Comparison of ENCODE assay signal across 16 mouse cellular contexts in genomic region chr2:165456710-165457109, GRCm38 (mm10). TPM values are rescaled to one million over a fixed set of nuclear protein-coding genes. Genes with fewer than 3 reads are reported as not detected.
DNase-seq lines count a peak whose midpoint lies in the region; ATAC-seq lines count a peak whose summit lies in the region.
"Had no signal": no experiment of that assay in that cellular context is flagged by ENCODE, and none has a peak within 500 bp of the region (broad histone marks: within the 10 kb centered on the region; RNA-seq: fewer than 3 reads in every experiment).

No protein-coding gene starts in this region.

- no peak overlapping the region for H3K27ac ChIP-seq in heart, embryonic 16.5 days (ENCODE audit: low read length)
- no peak overlapping the region for H3K27ac ChIP-seq in heart, embryonic 10.5 days
- H3K27ac ChIP-seq in midbrain, embryonic 13.5 days: no peak overlapping the region
- H3K27ac ChIP-seq: liver, embryonic 14.5 days; midbrain, embryonic 12.5 days; neural tube, embryonic 15.5 days; stomach, embryonic 15.5 days had no signal

- no peak overlapping the region for H3K9ac ChIP-seq in heart, embryonic 16.5 days (ENCODE audit: low read length)
- H3K9ac ChIP-seq in midbrain, embryonic 13.5 days (replicated peaks): no peak overlapping the region
- H3K9ac ChIP-seq: liver, embryonic 14.5 days; midbrain, embryonic 12.5 days; neural tube, embryonic 15.5 days; stomach, embryonic 15.5 days had no signal

- no peaks in the 10 kb centered on the region for H3K4me1 ChIP-seq in heart, embryonic 16.5 days (ENCODE audit: control insufficient read depth, insufficient read depth, low read length)
- H3K4me1 ChIP-seq in heart, embryonic 10.5 days: peaks cover 10% of the 10 kb centered on the region
- H3K4me1 ChIP-seq in midbrain, embryonic 13.5 days (replicated peaks): peaks cover 8% of the 10 kb centered on the region
- H3K4me1 ChIP-seq: neural tube, embryonic 15.5 days; stomach, embryonic 15.5 days had no signal

- no peak overlapping the region for H3K4me2 ChIP-seq in heart, embryonic 16.5 days (ENCODE audit: low read depth, low read length)
- H3K4me2 ChIP-seq in midbrain, embryonic 13.5 days (replicated peaks): no peak overlapping the region
- H3K4me2 ChIP-seq: midbrain, embryonic 12.5 days; neural tube, embryonic 15.5 days; stomach, embryonic 15.5 days had no signal

- peaks cover 3% of the 10 kb centered on the region; the same call in 1 of the 2 replicates for H3K27me3 ChIP-seq in heart, embryonic 16.5 days (ENCODE audit: control insufficient read depth, insufficient read depth, low read length)
- H3K27me3 ChIP-seq in heart, embryonic 10.5 days (ENCODE audit: insufficient read depth, poor library complexity, severe bottlenecking): peaks cover 5% of the 10 kb centered on the region; the same call in 1 of the 2 replicates
- no peaks in the 10 kb centered on the region for H3K27me3 ChIP-seq in midbrain, embryonic 13.5 days
- H3K27me3 ChIP-seq: midbrain, embryonic 12.5 days; neural tube, embryonic 15.5 days; stomach, embryonic 15.5 days had no signal

- ATAC-seq in heart, embryonic 16.5 days (replicated peaks; ENCODE audit: extremely low read depth, insufficient read depth, low FRiP score): peak; percentile 23; the same call in 1 of the 2 replicates
- no peak for ATAC-seq in midbrain, embryonic 13.5 days

- 47% methylated on average over 2 of the region's 2 CpGs for WGBS in heart, embryonic 16.5 days
- WGBS in heart, embryonic 10.5 days: 60% methylated on average over 2 of the region's 2 CpGs
- WGBS in midbrain, embryonic 13.5 days: 63% methylated on average over 2 of the region's 2 CpGs

- no peaks in the 10 kb centered on the region for H3K9me3 ChIP-seq in heart, embryonic 16.5 days (replicated peaks; ENCODE audit: control insufficient read depth, low read length)
- no peaks in the 10 kb centered on the region for H3K9me3 ChIP-seq in heart, embryonic 10.5 days
- no peaks in the 10 kb centered on the region for H3K9me3 ChIP-seq in midbrain, embryonic 13.5 days
- H3K9me3 ChIP-seq: midbrain, embryonic 12.5 days; neural tube, embryonic 15.5 days; stomach, embryonic 15.5 days had no signal

- no peak for DNase-seq in heart, embryonic 10.5 days (ENCODE audit: low spot score)
- DNase-seq in A20 (ENCODE audit: low read depth, low spot score): peak; percentile 18
- peak; percentile 23 for DNase-seq in c-Kit-positive CD71-positive TER-119-negative erythroid progenitor cells, embryonic 14.5 days (ENCODE audit: low read depth)
- DNase-seq in induced T-regulatory cell, adult 2 months (ENCODE audit: low read depth): peak; percentile 50
- DNase-seq in right cerebral cortex, postnatal 25 days: no peak
- no peak for DNase-seq in cerebellum, postnatal 10 days
- DNase-seq: cerebellum, adult 11-12 months; layer of hippocampus, postnatal 36 days had no signal

- H3K4me3 ChIP-seq in heart, embryonic 16.5 days (ENCODE audit: low read length): no peak overlapping the region
- no peak overlapping the region for H3K4me3 ChIP-seq in heart, embryonic 10.5 days
- no peak overlapping the region for H3K4me3 ChIP-seq in midbrain, embryonic 13.5 days (replicated peaks)
- H3K4me3 ChIP-seq: midbrain, embryonic 12.5 days; neural tube, embryonic 15.5 days; stomach, embryonic 15.5 days had no signal

- H3K36me3 ChIP-seq in heart, embryonic 16.5 days (ENCODE audit: control insufficient read depth, insufficient read depth): no peaks in the 10 kb centered on the region
- no peaks in the 10 kb centered on the region for H3K36me3 ChIP-seq in heart, embryonic 10.5 days
- H3K36me3 ChIP-seq in midbrain, embryonic 13.5 days: no peaks in the 10 kb centered on the region
- H3K36me3 ChIP-seq: midbrain, embryonic 12.5 days; neural tube, embryonic 15.5 days; stomach, embryonic 15.5 days had no signal

RNA-seq across cellular contexts. Expression of gene Slc13a3, which starts 16.3 kb away (rescaled TPM):
- polyA plus RNA-seq in heart, embryonic 16.5 days (2015; fragmentation: Nextera tagmentation; extraction: Ambion mirVana): 0.20 and 0.25 TPM in 2 replicates
- polyA plus RNA-seq in heart, embryonic 10.5 days (2016; fragmentation: Nextera tagmentation; extraction: Ambion mirVana): 0.14 and 0.53 TPM in 2 replicates
- 3.4 TPM in 2 replicates for polyA plus RNA-seq in midbrain, embryonic 13.5 days (2015; fragmentation: Nextera tagmentation; extraction: Ambion mirVana)

RNA-seq across cellular contexts. Expression of gene Trp53rka, which starts 36.4 kb away (rescaled TPM):
- polyA plus RNA-seq in heart, embryonic 16.5 days (2015; fragmentation: Nextera tagmentation; extraction: Ambion mirVana): 23.6 and 25.6 TPM in 2 replicates
- polyA plus RNA-seq in heart, embryonic 10.5 days (2016; fragmentation: Nextera tagmentation; extraction: Ambion mirVana): 31.7 and 42.2 TPM in 2 replicates
- 44.2 and 47.8 TPM in 2 replicates for polyA plus RNA-seq in midbrain, embryonic 13.5 days (2015; fragmentation: Nextera tagmentation; extraction: Ambion mirVana)

RNA-seq across cellular contexts. Expression of gene Slc2a10, which starts 46.9 kb away (rescaled TPM):
- polyA plus RNA-seq in heart, embryonic 16.5 days (2015; fragmentation: Nextera tagmentation; extraction: Ambion mirVana): 5.4 and 5.8 TPM in 2 replicates
- polyA plus RNA-seq in heart, embryonic 10.5 days (2016; fragmentation: Nextera tagmentation; extraction: Ambion mirVana): 4.2 and 4.6 TPM in 2 replicates
- polyA plus RNA-seq in midbrain, embryonic 13.5 days (2015; fragmentation: Nextera tagmentation; extraction: Ambion mirVana): 2.4 and 2.6 TPM in 2 replicates

RNA-seq across cellular contexts. Expression of gene Ocstamp, which starts 56.5 kb away (rescaled TPM):
- polyA plus RNA-seq in heart, embryonic 16.5 days (2015; fragmentation: Nextera tagmentation; extraction: Ambion mirVana): 0.04 TPM in 1 of 2 replicates, not detected in the other
- 0.07 and 0.39 TPM in 2 replicates for polyA plus RNA-seq in heart, embryonic 10.5 days (2016; fragmentation: Nextera tagmentation; extraction: Ambion mirVana)
- polyA plus RNA-seq in midbrain, embryonic 13.5 days (2015; fragmentation: Nextera tagmentation; extraction: Ambion mirVana): not detected in 2 replicates
- polyA plus RNA-seq: hindbrain, embryonic 11.5 days; kidney, embryonic 16.5 days had no signal

Comparison
In these comparisons a context has a peak if more than half of its experiments do, and no peak if none do; other contexts are left out.
1. DNase-seq: peak in A20 (single experiment), c-Kit-positive CD71-positive TER-119-negative erythroid progenitor cells, embryonic 14.5 days (single experiment) and induced T-regulatory cell, adult 2 months (single experiment); none in heart, embryonic 10.5 days (single experiment), right cerebral cortex, postnatal 25 days (single experiment) and cerebellum, postnatal 10 days (0 of 2).